Mouse (Mus musculus) retina, postnatal 7 days (tissue): ENCODE measurements around the gene Nkiras2.
"Not testable (repeated sequence)": the region's sequence is repeated elsewhere in the genome, so short reads cannot be mapped to it uniquely, and the experiment has no call there.

ENCODE experiments used
- DNase-seq: peaks from one replicate; pipeline ENCODE4 v3.0.0-alpha.2; 2012; ENCODE audit warnings: low read depth, low spot score

Gene Nkiras2

DNA sequence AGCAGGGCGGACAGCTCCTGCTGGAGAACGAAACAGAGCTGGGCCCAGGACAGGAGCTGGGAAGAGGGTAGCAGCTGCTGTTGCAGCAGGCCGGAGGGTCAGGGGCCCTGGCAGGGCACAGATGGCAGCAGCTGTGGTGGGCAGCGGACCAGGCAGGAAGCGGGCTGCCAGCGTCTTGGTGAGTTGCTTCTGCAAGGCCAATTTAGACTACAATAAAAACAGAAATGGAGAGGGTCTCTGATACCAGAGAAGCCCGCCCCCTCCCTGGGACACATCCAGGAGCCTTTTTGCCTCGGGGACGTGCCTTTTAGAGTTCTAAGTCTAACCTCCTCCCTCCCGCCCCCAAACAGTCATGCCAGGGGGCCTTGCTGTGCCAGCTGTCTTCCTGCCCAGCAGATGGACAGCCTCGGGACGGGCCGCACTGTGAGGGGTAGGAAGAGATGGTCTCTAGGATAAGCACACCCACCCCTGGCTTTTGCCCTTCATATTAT lies 9.9 kb downstream of the Nkiras2 start:
- DNase-seq, result no peak

GRCm38 (mm10) chr11:100634530-100634929 lies 15.5 kb downstream of the Nkiras2 start:
- no peak for DNase-seq

GRCm38 (mm10) chr11:100640159-100640906 lies 21.3 kb downstream of the Nkiras2 start:
- no peak for DNase-seq

DNA sequence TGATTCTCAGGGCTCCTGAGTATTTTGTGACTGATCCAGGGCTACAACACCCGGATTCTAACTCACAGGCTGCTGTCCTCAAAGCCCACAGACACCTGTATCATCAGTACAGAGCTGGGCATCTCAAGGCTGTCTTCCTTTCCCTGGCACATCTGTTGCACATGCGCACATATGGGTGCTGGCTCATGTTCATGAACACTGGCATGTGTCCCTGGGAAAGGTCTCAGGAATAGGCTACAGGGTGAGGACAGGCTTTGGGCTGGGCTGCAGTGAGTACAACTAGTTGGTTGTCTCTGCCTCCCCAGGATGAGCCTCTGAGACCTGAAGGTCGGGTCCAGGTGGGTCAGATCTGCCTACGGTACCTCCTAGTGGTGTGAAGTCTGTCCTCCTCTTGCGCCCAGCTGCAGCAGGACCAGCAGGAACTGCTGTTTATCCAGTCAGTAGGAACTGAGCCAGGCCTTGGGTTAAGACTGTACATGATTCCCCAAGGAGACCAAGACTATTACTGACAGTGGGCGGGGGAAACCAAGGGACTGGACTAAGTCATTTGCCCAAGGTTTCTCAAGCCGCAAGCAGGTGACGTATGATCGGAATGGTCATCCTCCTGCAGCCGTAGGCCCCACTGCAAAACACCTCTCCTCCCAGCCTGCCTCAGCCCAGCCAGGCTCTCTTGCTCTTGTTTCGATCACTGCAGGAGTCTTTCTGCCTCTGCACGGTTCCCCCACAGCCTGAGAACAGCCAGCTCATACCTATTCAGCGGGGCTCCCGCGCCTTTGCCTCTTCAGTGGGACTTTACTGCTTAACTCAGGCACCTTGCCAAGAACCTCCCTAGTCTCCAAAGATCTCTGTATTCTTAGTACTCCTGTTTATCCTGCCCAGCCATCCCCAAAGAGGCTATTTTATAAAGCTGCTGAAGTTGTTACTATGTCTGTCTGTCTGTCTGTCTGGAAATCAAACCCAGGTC lies 24.9 kb downstream of the Nkiras2 start:
- DNase-seq, result no peak

- DNase-seq, result no peak
These were observed 27.2 kb downstream of the Nkiras2 start for GRCm38 (mm10) chr11:100646265-100646664.

DNA sequence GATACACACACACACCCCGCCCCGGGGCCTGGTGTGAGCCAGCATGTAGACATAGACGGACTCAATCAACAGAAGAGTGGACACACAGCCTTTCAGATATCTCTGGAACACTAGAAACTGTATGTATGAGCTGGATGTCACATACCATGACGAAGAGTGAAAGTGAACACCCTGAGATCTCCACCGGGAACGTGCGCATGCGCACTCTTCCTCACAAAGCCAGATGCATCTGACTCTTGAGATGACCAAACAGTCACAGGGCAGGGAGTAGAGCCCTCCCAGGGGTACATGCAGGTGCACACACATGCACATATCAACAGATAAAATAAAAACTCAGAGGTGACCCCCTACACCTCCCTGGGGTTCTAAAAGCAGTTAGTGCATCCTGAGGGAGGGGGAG lies 29.4 kb downstream of the Nkiras2 start:
- DNase-seq, result no peak

DNA sequence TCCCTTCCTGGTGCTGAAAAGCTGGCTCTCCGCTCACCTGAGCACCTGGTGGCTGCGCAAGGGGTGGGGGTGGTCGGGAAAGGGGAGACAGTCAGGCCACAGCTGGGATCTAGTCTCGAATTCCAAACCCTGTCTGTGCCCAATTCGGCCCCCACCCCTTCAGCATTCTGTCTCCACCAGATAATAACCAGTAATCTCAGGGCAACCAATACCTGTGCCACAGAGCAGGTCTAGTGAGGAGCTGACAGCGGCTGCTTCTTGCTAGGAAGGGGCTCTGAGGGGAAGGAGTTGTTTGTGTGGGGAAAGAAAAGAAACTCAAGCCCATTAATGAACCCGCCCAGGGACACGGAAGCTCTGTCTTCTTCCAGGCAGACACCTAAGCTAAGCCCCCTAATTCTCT lies 32.2 kb downstream of the Nkiras2 start:
- DNase-seq, result no peak

DNA sequence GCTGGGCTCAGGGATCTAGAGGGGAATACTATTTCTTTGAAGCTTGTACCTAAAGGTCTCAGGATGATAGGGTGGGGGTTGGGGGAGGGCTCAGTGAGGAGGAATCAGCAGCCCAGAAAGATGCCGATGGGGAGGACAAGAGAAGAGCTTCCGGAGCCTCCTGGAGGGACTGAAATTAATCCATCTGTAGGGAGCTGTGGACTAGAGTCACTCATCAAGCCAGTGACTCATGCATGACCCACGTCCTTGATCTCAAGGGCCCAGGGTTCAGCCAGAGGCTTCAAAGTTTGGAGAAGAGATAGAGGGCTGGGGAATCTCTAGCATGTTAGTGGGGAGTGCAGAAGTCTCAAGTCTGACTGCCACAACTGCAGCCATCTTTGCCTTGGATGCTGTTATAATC lies 32.7 kb downstream of the Nkiras2 start:
- DNase-seq, result no peak

- DNase-seq, result not testable (repeated sequence)
These were observed 36.5 kb downstream of the Nkiras2 start for GRCm38 (mm10) chr11:100655589-100655988.

- DNase-seq, result peak; percentile 60
These were observed 37.4 kb downstream of the Nkiras2 start for GRCm38 (mm10) chr11:100656458-100656857.

GRCm38 (mm10) chr11:100659806-100660205 lies 40.8 kb downstream of the Nkiras2 start:
- DNase-seq, result no peak

DNA sequence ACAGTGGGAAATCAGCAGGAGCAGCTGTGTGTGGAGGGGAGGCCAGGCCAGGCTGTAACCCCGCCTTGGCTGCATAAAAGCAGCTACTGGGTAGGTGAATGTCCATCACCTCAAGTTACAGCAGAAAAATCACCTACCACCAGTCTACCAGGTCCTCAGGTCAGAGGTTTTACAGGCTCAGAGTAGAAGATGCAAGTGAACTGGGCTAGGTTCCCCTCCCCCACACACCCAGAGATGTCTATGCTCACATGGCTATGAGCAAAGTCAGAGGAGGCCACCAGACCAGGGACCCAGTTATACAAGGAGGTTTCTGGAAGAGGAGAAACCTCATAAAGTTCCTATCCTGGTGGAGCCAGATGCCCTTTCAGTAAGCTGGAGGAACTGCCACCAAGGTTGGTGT lies 52.0 kb downstream of the Nkiras2 start:
- no peak for DNase-seq

GRCm38 (mm10) chr11:100671956-100672355 lies 52.9 kb downstream of the Nkiras2 start:
- DNase-seq, result no peak

DNA sequence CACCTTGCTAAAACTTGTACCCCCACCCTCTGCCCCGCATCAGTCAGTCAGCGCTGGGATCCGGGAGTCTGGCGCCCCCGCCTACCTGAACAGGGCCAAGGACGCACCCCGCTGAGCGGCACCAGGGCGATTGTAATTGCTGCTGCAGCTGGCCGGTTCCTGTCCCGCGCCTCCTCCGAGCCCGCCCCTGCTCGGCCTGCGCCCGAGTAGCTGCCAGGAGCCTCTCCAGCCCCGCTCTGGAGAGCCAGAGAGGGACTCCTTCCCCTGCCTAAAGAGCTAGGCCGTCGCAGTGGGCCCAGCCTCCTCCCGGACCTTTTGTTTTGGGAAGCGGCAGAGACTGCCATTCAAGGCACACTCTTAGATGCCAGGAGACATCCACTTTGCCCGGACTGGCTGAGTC lies 54.1 kb downstream of the Nkiras2 start:
- DNase-seq, result no peak
